Mouse (Mus musculus): Measurements from ENCODE around the gene Vmn2r120. TPM values are rescaled to one million over a fixed set of nuclear protein-coding genes. Genes with fewer than 3 reads are reported as not detected.
"Not testable (repeated sequence)": the region's sequence is repeated elsewhere in the genome, so short reads cannot be mapped to it uniquely, and the experiment has no call there.

Vmn2r120 gene
- total RNA-seq (2021) = under 1 TPM; 0.07 to 0.11 TPM

GRCm38 (mm10) chr17:57545405-57545804 lies at the start of gene Vmn2r120:
Gene Vmn2r120 (minus strand): TSS chr17:57545505.
- peak in 1 of 2 experiments; percentile 1 for DNase-seq (ENCODE audit: low spot score in 2 of 2)
- intact Hi-C loops (cut with DNase I) = no loop called here

- intact Hi-C loops (cut with DNase I); DNase-seq (ENCODE audit: low spot score in 2 of 2): not testable (repeated sequence)
Observed at GRCm38 (mm10) chr17:57587273-57587672, 42.0 kb upstream of the Vmn2r120 start.

- intact Hi-C loops (cut with DNase I) = no loop called here
- no peak for DNase-seq (ENCODE audit: low spot score in 2 of 2)
Observed at GRCm38 (mm10) chr17:57574075-57574705, 28.9 kb upstream of the Vmn2r120 start.

Other genes with a start within 250 kb of the Vmn2r120 start
- gene Adgre1, start 186.8 kb downstream of the Vmn2r120 start, total RNA-seq (2021) = 1 to 10 TPM; 4.9 to 6.1 TPM
- not detected for gene Gm21834, start 196.7 kb upstream of the Vmn2r120 start, total RNA-seq (2021)
- gene Cntnap5c, start 224.1 kb upstream of the Vmn2r120 start, total RNA-seq (2021) = 1 to 10 TPM; 7.3 to 8.9 TPM

Measured in left cerebral cortex, postnatal 25 days (tissue).